Mouse (Mus musculus) lung, postnatal 36 days (tissue): Measurements from ENCODE around the gene Pdcd2l.

Source experiments
- DNase-seq: peaks from one replicate; pipeline ENCODE4 v3.0.0; 2022; ENCODE audit warnings: mixed read lengths

Gene Pdcd2l

DNA sequence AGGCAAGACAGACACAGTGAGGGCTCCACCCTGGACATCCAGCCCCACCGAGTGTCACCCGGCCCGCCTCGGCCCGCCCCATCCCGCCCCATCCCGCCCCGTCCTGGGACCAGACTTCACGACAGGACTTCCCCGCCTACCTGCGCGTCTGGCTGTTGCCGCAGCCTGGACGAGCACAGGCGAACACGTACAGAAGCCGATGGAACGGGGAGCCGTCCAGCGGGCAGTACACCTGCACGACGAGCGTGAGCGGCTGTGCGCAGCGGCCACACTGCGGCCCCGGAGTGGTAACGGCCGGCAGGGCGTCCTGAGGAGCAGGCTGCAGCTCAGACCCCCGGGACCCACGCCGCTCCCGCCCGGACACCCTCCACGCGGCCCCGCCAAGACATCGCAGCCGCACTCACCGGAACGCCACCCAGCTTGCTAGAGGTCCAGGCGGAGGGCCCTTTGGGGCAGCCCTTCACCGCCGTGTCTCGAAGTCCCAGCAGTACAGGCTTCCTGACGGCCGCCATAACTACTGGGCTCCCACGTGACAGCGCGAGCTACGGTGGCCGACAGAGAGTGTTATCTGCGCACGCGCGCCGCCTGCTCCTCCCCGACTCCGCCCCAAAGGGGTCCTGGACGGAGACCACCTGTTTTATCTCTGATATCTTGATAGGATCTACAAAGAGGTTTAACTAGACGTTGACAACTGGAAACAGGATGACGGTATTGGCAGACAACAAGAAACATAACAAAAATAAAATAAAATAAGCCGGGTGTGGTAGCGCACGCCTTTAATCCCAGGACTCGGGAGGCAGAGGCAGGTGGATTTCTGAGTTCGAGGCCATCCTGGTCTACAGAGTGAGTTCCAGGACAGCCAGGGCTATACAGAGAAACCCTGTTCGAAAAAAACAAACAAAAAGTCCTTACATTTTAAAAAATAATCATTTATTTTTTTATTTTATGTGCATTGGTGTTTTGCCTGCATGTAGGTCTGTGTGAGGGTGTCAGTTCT is at the start of gene Pdcd2l:
Gene Pdcd2l, minus strand, starts transcription at position 530 of the 997 bp plus-strand sequence.
- peak; percentile 93 for DNase-seq

DNA sequence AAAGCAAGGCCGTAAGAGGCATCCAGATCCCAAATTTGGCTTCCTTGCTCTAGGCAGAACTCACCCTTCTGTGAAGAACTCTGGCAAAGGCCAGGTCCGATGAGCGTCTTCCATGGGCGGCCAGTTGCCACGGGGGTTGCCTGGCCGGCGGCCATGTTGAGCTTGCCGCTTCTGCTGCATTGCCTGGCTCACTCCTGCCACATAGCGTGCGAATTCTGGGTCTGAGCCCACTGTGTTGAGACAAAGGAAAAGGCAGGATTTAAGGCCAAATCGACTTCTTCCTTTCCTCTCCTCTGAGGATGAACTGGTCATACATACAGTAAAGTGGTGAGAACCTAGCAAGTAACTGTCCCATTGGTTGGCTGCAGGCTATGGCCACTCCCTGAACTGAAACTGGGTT is 45.7 kb upstream of the Pdcd2l start:
- no peak for DNase-seq

DNA sequence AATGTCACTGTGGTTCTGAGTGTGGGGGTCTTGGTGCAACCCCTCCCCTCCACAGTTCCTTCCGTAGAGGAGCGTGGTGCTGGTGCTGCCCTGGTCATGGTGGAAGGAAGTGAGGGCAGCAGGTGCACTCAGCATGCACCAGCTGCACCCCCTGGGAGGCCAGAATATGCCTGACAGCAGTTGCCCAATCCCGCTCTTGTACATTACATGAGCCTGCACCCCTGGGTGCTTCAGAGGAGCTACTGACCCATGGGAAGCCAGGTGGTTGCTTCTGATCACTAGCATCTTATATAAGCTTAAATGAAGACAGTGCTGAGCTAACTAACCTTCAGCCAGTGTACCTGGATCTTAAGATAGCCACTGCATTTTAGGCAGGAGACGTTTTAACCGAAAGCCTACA is 41.6 kb upstream of the Pdcd2l start:
- no peak for DNase-seq

DNA sequence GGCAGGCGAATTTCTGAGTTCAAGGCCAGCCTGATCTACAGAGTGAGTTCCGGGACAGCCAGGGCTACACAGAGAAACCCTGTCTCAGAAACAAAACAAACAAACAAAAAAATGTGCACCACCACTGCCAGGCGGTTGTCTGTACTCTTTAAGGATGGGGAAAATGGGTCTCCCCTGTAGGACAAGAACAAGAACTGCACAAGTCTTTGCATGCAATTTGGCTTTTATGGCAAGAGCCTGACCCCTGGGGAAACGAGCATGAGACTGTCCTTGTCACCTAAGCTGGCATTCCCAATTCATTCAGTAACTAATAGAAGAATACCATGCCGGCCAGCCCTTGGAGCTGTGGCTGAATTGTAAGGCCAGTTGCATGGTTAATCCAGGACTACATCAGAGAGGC is 39.1 kb upstream of the Pdcd2l start:
- DNase-seq: no peak

DNA sequence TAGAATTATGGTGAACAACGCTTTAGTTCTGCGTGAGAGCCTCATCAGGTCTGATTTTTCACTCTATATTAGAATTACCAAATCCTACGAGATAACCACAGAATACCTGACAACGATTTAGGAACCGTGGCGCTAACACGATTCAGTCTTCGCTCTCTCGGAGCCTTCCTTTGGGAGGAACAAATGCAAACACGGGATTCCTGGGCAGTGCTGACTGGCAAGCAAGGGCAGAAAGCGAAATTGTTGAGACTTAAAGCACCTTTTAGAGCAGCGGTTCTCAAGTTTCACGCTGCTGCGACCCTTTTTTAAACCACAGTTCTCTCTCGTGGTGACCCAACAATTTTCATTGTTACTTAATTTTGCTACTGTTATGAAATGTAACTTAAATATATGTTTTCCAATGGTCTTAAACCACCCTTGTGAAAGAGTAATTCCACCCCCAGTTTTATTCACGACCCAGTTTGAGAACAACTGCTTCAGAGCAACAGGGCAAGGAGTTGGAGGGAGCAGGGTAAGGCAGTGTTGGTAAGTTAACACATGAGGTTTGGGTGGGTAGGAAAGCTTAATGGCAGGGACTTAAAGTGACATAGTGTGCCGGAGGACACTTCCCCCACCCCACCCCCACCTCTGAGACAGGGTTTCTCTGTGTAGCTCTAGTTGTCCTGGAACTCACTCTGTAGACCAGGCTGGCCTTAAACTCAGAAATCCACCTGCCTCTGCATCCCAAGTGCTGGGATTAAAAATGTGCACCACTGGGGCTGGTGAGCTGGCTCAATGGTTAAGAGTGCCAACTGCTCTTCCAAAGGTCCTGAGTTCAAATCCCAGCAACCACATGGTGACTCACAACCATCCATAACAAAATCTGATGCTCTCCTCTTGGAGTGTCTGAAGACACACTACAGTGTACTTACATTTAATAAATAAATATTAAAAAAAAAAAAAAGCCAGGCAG is 38.4 kb upstream of the Pdcd2l start:
- DNase-seq: no peak

DNA sequence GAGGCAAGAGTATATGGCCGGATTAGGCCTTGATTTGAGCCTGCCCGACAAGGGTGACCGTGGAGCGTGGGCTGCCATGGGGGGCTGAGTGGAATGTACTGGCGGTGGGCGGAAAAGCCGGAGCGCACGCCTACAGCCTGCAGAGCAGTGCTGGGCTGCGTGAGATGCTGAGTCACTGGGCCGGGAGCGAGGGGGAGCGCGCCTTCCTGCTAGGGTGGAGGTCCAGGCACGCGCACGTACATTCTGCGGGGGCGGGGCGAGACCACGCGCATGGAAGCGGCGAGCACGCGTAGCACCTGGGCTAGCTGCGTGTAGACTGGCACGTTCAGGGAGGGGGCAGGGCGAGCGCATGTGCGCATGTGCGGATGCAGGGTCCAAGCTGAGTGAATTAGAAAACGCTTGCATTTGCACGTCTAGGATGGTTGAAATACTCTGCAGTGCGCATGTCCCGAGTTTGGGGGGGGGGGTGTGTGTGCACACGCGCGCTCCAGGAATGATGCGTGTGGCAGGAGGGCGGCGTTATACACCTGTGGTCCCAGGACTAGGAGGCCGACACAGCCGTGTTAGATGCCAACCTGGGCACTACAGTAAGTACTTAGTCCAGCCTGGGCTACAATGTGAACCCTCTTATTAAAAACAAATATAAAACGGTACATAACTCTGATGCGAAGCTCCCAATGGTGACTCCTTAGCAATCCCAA is 37.6 kb upstream of the Pdcd2l start:
- DNase-seq: peak; percentile 99

DNA sequence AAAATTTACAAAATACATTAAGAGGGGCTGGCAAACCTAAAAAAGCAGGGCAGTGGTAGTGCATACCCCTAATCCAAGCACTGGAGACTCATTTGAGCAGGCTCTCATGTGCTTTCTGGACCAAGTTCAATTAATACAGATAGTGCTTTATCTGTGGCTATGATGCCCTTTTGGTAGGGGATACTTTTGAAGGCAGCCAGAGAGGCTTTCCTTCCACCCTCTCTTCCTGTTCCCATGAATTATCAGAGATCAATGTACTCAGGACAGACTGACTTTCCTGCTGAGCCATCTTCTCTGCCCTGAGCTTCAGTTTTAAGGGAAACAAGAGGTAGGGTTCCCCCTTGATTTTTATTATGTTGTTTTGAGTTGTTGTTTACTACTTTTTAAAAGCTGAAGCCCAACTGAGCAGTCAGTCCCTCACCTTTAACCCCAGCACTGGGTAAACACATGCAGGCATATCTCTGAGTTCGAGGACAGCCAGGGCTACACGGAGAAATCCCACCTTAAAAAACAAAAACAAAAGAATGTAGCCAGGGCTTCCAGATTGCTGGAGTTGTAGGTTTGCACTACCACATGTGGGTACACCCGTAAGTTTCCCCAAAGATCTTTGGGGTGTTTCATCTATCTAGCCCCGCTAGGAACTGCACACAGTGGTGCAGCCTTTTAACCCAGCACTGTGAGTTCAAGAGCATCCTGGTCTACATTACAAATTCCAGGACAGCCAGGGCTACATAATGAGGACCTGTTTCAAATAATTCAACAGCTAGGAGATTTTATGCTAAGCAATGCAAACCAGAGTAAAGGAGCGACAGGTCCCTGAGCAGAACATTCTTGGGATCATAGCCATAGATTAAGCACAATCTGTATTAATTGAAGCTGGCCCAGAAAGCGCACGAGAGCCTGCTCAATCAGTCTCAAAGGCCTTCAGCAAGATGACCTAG is 36.6 kb upstream of the Pdcd2l start:
- DNase-seq: no peak

DNA sequence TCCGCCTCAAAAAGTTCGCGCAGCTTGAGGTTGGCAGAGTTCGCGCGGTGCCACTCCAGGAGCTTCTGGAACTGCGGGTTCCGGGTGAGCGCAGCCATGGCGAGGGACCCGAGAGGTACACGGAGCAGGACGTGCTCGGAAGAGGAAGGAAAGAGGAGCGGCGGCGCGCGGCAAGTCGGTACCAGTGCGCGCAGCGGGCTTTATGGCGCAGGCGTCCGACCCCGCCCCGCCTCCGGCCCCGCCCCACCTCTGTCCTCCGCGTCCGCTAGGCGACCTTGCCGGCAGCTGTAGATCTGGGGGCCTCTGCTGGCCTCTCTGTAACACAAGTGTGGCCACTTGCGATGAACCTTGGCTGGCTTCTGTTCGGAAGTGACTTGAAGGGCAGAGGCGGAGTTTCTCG is 33.7 kb upstream of the Pdcd2l start, which contains the start of gene Gpi1:
Gene Gpi1, minus strand, starts transcription at position 221 of the 400 bp plus-strand sequence.
- peak; percentile 89 for DNase-seq

DNA sequence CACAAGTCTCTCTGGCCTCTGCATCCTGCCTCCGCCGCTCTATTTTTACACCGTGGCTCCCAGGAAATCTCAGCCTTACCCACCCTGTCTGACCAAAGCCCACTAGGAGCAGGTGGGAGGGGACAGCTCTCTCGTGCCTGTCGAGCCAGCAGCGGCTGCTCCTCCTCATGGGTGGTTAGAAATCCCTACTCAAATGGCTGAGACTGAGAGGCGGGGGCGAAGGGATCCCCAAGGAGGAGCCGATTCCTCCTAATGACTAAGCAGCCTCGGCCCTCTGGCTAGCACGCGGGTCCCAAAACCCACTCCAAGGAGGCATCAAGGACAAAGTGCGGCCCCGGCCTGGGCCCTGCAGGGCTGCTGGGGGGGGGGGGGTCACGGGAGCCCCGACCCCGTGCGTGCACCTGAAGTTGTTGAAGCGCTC is 33.2 kb upstream of the Pdcd2l start:
- DNase-seq: peak; percentile 47

DNA sequence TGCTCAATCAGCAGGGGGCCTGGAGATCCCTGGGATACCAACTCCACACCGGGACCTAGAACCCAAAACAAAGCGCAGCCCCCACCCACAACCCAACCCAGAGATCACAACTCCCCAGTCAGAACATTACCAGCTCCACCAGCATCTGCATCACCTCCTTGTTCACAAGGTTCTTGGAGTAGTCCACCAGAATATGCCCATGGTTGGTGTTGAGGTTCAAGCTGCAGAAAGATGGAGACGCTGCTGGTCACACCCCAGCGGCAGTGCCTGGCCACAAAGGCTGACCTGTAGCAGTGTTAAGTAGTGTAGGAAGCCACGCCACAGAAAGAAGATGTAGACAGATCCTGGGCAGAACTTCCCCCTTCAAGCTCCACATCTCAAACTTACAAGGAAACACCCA is 32.7 kb upstream of the Pdcd2l start:
- DNase-seq: no peak

DNA sequence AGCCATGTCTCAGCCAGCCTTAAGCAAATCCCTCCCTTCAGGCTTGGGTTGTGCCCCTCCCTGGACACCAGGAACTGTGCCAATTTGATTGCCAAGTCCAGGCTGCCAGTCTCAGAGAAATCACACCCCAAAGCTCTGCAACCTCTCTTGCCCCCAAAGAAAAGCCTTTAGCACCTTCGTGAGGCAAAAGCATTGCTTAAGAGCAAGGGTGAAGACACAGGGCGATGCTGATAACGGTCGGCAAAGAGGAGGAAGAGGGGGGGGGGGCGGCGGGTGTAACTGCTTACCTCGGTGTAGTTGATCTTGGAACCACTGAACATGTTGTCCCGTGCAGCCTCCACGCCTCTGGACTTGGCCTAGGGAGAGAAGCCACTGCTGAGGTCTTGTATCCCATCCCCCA is 32.2 kb upstream of the Pdcd2l start:
- peak; percentile 34 for DNase-seq

DNA sequence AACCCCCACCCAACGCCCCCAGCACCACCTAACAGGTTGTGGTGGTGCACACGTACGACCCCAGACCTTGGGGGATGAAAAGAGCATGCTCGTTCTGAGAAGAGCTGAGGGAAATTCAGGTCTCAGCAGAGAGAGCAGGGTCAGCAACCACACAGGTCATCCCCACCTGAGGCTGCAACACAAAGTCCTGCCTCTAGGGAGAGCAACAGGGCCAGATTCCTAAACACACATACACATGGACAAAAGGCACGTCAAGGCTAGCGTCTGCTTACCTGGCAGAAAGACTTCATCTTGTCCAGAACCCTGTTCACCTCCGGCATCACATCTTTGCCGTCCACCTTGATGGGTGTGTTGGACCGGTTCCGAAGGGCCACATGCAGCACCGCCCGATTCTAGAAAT is 30.4 kb upstream of the Pdcd2l start:
- no peak for DNase-seq

DNA sequence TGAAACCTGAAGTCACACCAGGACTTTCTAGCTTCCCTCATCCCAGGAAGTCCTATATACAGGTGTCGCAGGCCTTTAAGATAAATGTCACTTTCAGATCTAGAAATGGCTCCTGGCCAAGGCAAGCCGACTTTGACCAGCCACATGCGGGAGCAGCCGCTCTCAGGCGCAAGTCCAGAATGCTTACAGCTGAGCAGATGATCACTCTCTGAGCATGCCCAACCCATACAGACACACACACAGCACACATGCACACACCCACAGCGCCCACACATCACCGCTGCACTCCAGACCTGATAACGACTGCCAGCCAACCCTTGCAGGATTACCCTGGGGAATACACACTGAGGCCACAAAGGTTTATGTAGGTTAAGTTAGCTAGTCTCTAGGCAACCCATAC is 29.6 kb upstream of the Pdcd2l start:
- no peak for DNase-seq

DNA sequence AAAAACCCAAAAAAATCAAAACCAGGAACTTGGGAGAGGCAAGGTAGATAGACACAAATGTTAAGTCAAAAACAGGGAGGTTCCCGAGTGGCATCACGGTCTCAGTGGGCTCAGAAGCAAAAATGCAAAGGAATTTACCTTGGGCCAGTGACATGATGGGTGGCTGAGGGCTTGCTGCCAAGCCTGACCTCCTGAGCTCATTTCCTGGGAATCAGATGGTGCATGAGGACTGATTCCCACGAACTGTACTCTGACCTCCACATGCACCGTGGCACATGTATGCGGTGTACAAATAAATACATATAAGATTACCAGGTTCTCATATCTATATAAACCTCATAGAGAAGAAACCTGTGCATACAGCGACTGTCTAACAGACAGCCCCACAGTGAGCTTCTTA is 27.8 kb upstream of the Pdcd2l start:
- DNase-seq: no peak

DNA sequence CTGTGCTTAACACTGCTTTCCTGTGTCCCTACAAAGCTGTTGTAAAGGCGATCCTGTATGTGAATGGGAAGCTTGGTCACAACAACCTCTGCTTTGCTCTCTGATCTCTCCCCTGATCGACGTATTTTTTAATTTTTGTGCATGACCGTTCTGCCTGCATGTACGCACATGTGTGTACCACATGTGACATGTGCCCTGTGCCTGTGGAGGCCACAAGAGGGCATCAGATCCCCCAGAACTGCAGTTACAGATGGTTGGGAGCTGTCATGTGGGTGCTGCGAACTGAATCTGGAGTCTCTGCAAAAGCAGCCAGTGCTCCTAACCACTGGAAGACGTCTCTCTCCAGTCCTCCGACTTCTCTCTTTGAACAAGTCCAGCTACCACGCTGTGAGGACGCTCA is 25.9 kb upstream of the Pdcd2l start:
- DNase-seq: no peak

DNA sequence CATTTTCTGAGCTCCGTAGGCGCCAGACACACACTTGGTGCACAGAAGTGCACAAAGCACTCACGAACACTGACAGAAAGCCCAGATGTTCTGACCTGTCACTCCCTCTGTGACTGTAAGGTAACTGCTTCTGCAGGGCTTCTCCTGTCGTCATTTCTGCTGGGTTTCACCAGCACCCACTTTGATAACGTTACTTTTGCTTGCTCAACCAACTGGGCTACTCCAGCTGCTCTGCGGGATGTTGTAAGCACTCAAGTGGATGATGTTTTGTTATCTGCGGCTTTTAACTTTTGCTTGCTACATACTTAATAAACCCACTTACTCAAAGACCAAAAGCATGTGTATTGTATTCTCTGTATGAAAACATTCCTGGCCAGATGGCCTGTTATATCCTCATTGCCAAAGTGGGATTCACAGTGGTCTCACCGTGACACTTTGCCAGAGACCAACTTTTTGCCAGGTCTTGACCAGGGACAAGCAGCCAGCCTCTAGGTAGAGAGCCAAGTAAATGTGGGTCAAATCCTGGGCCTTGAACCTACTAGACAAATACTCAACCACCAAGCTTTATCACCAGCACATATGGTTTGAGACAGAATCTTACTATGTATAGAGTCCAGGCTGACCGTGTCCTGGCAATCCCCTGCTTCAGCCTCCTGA is 25.3 kb upstream of the Pdcd2l start:
- DNase-seq: no peak

DNA sequence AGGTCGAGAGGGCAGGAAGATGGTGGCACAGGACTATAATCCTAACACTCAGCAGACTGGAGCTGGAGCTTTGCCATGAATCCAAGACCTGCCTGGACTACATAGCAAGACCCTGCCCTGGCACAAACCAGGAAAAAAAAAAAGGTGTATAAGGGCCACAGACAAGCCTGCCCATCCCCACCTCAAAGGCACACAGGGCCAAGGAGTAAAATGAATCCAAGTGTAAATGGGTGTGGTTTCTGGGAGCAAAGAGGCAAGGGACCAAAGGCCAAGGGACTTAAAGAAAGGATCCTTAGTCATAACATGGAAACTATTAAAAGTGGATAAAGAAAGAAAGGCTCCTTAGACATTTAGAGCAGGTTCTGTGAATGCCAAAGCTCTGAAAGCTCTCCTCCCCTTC is 22.0 kb upstream of the Pdcd2l start:
- no peak for DNase-seq

DNA sequence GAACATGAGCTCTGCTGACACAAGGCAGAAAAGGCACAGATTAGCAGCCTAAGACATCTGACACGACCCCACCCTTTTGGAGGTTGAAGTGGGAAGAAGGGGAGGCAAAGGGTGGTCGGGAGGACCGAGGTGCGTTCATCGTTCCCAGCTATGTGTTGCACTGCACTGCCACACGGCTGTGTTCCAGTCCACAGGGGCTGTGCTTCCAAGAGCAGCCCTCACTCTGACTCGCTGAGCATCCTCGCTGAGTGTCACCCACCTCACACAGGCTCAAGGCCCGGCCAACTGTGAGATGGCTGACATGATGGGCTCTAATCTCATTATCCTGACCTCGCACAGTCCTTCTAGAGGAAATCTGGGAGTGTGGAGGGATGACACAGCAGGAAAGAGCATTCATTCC is 20.0 kb upstream of the Pdcd2l start:
- DNase-seq: no peak

DNA sequence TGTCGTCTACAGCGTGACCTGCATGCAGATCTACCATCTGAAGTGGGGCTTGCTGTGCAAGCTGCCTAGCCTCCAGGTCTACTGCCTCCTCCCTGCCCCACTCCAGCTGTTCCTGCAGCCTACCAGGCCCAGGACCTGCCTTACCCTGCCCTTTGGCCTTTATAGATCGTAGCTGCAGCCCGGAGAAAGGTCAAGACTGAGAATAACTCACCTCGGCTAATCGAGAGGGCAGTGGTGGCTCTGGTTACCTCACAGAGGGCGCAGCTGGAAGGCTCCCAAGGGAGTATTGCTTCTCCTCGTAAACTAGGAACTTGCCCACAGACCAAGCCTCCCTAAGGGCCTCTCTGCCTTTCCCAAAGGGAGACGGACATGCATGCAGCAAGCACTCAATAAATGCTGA is 19.0 kb upstream of the Pdcd2l start:
- no peak for DNase-seq

DNA sequence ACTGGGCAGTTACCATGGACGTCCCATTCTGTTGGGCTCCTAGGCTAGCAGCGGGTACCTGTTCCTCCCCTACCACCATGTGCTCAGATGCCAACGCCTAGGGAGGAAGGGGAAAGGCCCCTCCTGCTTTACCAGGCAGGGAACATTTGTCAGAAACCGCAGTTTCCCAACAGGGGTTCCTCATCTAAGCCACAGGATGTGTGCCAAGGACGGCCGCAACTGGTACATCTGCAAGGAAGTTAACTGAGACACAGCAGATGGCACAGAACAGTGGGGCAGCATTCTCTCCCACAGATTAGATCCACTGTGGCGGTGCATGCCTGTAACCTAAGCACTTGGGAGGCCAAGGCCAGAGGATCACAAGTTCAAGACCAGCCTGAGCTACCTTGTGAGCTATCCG is 18.2 kb upstream of the Pdcd2l start:
- peak; percentile 63 for DNase-seq

DNA sequence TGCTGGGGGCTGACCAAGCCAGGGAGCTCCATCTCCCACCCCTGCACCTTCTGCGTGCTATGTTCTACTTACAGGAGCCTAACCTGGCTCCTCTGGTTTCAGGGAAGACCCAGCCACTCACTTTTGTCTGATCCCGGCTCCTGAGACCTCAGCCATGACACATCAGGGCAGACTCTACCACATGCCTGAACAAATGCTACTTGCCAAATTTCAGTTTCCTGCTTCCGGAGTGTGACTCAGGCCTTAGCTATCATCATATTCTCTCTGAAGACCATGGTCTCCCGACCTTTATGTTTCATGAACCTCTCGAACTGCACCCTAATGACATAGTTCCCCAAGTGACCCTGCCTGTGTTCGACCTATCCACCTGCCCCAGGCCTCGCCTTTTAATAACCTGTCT is 16.8 kb upstream of the Pdcd2l start:
- no peak for DNase-seq
